Mouse (Mus musculus): ENCODE data around the gene Rex1bd. TPM values are rescaled to one million over a fixed set of nuclear protein-coding genes. Genes with fewer than 3 reads are reported as not detected.
"Not testable (repeated sequence)": the region's sequence is repeated elsewhere in the genome, so short reads cannot be mapped to it uniquely, and the experiment has no call there.

Gene Rex1bd
- total and polyA plus RNA-seq, 2 experiments from 2014 or later = 140 to 190 TPM

DNA sequence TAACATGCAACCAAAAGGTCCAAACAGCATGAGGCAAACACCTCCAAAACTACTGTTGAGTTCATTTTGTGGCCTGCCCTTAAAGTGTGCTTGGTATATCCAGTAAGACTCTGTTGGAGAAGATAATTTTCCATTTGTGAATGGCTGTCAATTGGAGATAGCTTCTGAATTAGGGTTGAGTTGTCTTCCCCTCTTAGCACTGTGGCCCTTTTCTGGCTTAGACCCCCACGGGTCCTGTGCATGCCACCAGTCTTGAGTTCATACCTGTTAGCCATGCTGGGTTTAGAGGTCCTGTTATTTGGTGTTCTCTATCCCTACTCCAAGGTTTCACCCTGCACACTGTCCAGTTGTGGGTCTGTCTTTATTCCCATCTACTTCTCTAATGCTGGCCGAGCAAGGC is 5.2 kb upstream of the Rex1bd start:
- 96% methylated on average over 2 of the region's 2 CpGs for WGBS

DNA sequence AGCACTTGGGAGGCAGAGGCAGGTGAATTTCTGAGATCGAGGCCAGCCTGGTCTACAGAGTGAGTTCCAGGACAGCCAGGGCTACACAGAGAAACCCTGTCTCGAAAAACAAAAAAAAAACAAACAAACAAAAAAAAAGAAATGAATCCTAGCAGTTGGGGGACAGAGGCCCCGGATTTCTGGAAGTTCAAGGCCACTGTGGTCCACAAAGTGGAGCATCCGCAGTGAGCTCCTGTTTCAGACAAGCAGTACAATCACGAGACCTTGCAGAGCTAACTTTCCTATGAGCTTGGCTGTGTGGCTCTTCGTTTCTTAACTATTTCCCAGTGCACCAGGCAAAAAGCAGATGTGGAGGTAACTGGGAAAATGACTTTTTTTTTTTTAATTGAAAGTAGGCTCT is 4.6 kb upstream of the Rex1bd start:
- 86% methylated on average over 6 of the region's 6 CpGs for WGBS
- ATAC-seq; H3K9me3 ChIP-seq (ENCODE audit: low read length); H3K27me3 ChIP-seq (ENCODE audit: insufficient read depth, low read length); H3K9ac ChIP-seq (replicated peaks; ENCODE audit: low read length); H3K4me1 ChIP-seq (ENCODE audit: insufficient read depth, low read length); DNase-seq (ENCODE audit: low spot score): not testable (repeated sequence)
- Histone ChIP-seq H3K27ac (peak overlapping the region; percentile 95; the same call in 1 of the 2 replicates), H3K4me2 (ENCODE audit: low read depth, low read length) (peak overlapping the region; percentile 98; the same call in 1 of the 2 replicates), H3K36me3 (ENCODE audit: insufficient read depth, low read length) (peaks cover 15% of the 10 kb centered on the region; the same call in 1 of the 2 replicates), H3K4me3 (ENCODE audit: low read length) (peak overlapping the region; percentile 90; the same call in 1 of the 2 replicates)

More for the DNA sequence above, 5.2 kb upstream of the Rex1bd start:
- peaks cover 4% of the 10 kb centered on the region; the same call in 1 of the 2 replicates for H3K4me1 ChIP-seq (ENCODE audit: insufficient read depth, low read length)
- no peaks in the 10 kb centered on the region for H3K9me3 ChIP-seq (ENCODE audit: low read length)
- H3K27ac ChIP-seq = no peak overlapping the region
- no peak overlapping the region for H3K9ac ChIP-seq (replicated peaks; ENCODE audit: low read length)
- no peak for DNase-seq (ENCODE audit: low spot score)
- no peaks in the 10 kb centered on the region for H3K27me3 ChIP-seq (ENCODE audit: insufficient read depth, low read length)
- H3K36me3 ChIP-seq (ENCODE audit: insufficient read depth, low read length) = peaks cover 20% of the 10 kb centered on the region; the same call in 1 of the 2 replicates
- no peak overlapping the region for H3K4me2 ChIP-seq (ENCODE audit: low read depth, low read length)
- no peak for TF ChIP-seq CTCF (IDR thresholded peaks at IDR 0.05; ENCODE audit: low read depth)
- no peak for ATAC-seq
- H3K4me3 ChIP-seq (ENCODE audit: low read length) = no peak overlapping the region

- peak within 1 kb of the TSS; percentile 98 for H3K4me2 ChIP-seq (ENCODE audit: low read depth, low read length)
- 1% methylated on average over 74 of the region's 74 CpGs for WGBS
- peak within 1 kb of the TSS; percentile 90 for H3K4me3 ChIP-seq (ENCODE audit: low read length)
- DNase-seq (ENCODE audit: low spot score) = peak; percentile 99
- peak within 1 kb of the TSS; percentile 76 for H3K9ac ChIP-seq (replicated peaks; ENCODE audit: low read length)
- peak within 1 kb of the TSS; percentile 95 for H3K27ac ChIP-seq
- H3K9me3 ChIP-seq (ENCODE audit: low read length) = no peaks in the 10 kb centered on the region
- H3K36me3 ChIP-seq (ENCODE audit: insufficient read depth, low read length) = peaks cover 15% of the 10 kb centered on the region; the same call in 1 of the 2 replicates
- ATAC-seq = peak; percentile 89
- no peaks in the 10 kb centered on the region for H3K27me3 ChIP-seq (ENCODE audit: insufficient read depth, low read length)
- TF ChIP-seq CTCF (IDR thresholded peaks at IDR 0.05; ENCODE audit: low read depth) = no peak
- peaks cover 12% of the 10 kb centered on the region; the same call in 1 of the 2 replicates for H3K4me1 ChIP-seq (ENCODE audit: insufficient read depth, low read length)
These were observed 3.8 kb upstream of the Rex1bd start, which contains the start of gene Uba52 for GRCm38 (mm10) chr8:70510228-70510915. Gene Uba52, minus strand, starts transcription at chr8:70510801.

GRCm38 (mm10) chr8:70509281-70509952 is 2.9 kb upstream of the Rex1bd start:
- Histone ChIP-seq H3K9ac (replicated peaks; ENCODE audit: low read length) (peak overlapping the region; percentile 76), H3K4me3 (ENCODE audit: low read length) (peak overlapping the region; percentile 90), H3K36me3 (ENCODE audit: insufficient read depth, low read length) (peaks cover 15% of the 10 kb centered on the region; the same call in 1 of the 2 replicates), H3K27ac (peak overlapping the region; percentile 95), H3K27me3 (ENCODE audit: insufficient read depth, low read length) (no peaks in the 10 kb centered on the region), H3K9me3 (ENCODE audit: low read length) (no peaks in the 10 kb centered on the region), H3K4me1 (ENCODE audit: insufficient read depth, low read length) (peaks cover 12% of the 10 kb centered on the region; the same call in 1 of the 2 replicates), H3K4me2 (ENCODE audit: low read depth, low read length) (peak overlapping the region; percentile 98)
- TF ChIP-seq CTCF (IDR thresholded peaks at IDR 0.05; ENCODE audit: low read depth) = no peak
- ATAC-seq = no peak
- no peak for DNase-seq (ENCODE audit: low spot score)
- 17% methylated on average over 25 of the region's 25 CpGs for WGBS

DNA sequence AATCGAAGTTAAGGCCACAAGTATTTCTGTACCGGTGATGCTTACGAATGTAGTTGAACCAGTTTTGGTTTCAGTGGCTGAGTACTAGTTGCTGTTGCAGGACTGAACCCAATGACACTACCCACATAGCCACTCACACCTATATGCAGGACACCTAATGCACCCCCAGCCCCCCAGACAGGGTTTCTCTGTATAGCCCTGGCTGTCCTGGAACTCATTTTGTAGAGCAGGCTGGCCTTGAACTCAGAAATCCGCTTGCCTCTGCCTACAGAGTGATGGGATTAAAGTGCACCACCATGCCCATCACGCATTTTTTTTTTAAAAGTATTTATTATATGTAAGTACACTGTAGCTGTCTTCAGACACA is 458 bp upstream of the Rex1bd start:
- H3K4me2 ChIP-seq (ENCODE audit: low read depth, low read length) = no peak overlapping the region
- ATAC-seq (no peak), DNase-seq (ENCODE audit: low spot score) (no peak)
- H3K9ac ChIP-seq (replicated peaks; ENCODE audit: low read length) = no peak overlapping the region
- 70% methylated on average over 5 of the region's 5 CpGs for WGBS
- no peak for TF ChIP-seq CTCF (IDR thresholded peaks at IDR 0.05; ENCODE audit: low read depth)
- H3K4me1 ChIP-seq (ENCODE audit: insufficient read depth, low read length) = peaks cover 14% of the 10 kb centered on the region; the same call in 1 of the 2 replicates
- H3K27ac ChIP-seq = peak overlapping the region; percentile 94; the same call in 1 of the 2 replicates
- H3K9me3 ChIP-seq (ENCODE audit: low read length) = no peaks in the 10 kb centered on the region
- H3K36me3 ChIP-seq (ENCODE audit: insufficient read depth, low read length) = peaks cover 15% of the 10 kb centered on the region; the same call in 1 of the 2 replicates
- H3K4me3 ChIP-seq (ENCODE audit: low read length) = no peak overlapping the region
- 0 out of 2 replicates have a peak, but pooled peaks cover 3% of the 10 kb centered on the region for H3K27me3 ChIP-seq (ENCODE audit: insufficient read depth, low read length)

- no peaks in the 10 kb centered on the region for H3K9me3 ChIP-seq (ENCODE audit: low read length)
- peaks cover 19% of the 10 kb centered on the region; the same call in 1 of the 2 replicates for H3K4me1 ChIP-seq (ENCODE audit: insufficient read depth, low read length)
- WGBS = 25% methylated on average over 32 of the region's 32 CpGs
These were observed 739 bp downstream of the Rex1bd start for GRCm38 (mm10) chr8:70505698-70506327.

More at GRCm38 (mm10) chr8:70505698-70506327, 739 bp downstream of the Rex1bd start:
- H3K27ac ChIP-seq = peak overlapping the region; percentile 94
- ATAC-seq = peak; percentile 25
- DNase-seq (ENCODE audit: low spot score) = peak; percentile 50
- H3K4me2 ChIP-seq (ENCODE audit: low read depth, low read length) = peak overlapping the region; percentile 84
- H3K4me3 ChIP-seq (ENCODE audit: low read length) = peak overlapping the region; percentile 66
- H3K27me3 ChIP-seq (ENCODE audit: insufficient read depth, low read length) = peaks cover 11% of the 10 kb centered on the region; the same call in 1 of the 2 replicates
- H3K36me3 ChIP-seq (ENCODE audit: insufficient read depth, low read length) = peaks cover 15% of the 10 kb centered on the region; the same call in 1 of the 2 replicates
- no peak; the same call in 1 of the 2 replicates for TF ChIP-seq CTCF (IDR thresholded peaks at IDR 0.05; ENCODE audit: low read depth)
- peak overlapping the region; percentile 78 for H3K9ac ChIP-seq (replicated peaks; ENCODE audit: low read length)
